Mouse (Mus musculus): Measurements from ENCODE around the gene Efcc1. TPM values are rescaled to one million over a fixed set of nuclear protein-coding genes. Genes with fewer than 3 reads are reported as not detected.
A peak's percentile ranks its signal among the peaks of the same experiment; 100 is the strongest.

The Efcc1 gene
- polyA plus RNA-seq, 1 experiment from 2014 or later = 0.42 TPM

DNA sequence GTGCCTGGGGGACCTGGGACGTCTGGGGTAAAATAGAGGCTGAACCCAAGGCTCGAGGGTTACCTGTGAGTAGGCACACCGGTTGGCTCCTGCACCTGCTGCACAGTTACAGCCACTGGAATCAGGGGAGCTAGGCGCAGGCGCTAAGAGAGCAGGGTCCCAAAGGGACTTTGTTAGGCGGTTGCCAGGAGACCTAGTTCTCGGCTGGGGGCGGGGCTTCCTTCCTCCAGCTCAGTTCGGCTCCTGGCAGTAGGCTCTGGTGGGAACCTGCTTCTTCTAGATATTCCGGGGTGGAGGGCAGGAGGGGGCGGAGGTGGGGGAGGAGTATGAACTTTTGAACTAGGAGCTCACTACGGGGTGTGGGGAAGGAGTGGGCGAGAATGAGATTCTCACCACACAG lies 8.0 kb upstream of the Efcc1 start:
- Histone ChIP-seq H3K4me3 (ENCODE audit: low read depth, low read length) (no peak overlapping the region), H3K9ac (replicated peaks) (no peak overlapping the region), H3K9me3 (ENCODE audit: low read length) (no peaks in the 10 kb centered on the region), H3K4me1 (ENCODE audit: insufficient read depth) (peaks cover 2% of the 10 kb centered on the region; the same call in 1 of the 2 replicates), H3K4me2 (ENCODE audit: low read depth, low read length) (no peak overlapping the region), H3K36me3 (replicated peaks; ENCODE audit: insufficient read depth, low read length) (no peaks in the 10 kb centered on the region), H3K27me3 (ENCODE audit: insufficient read depth, low read length) (no peaks in the 10 kb centered on the region), H3K27ac (ENCODE audit: low read depth) (no peak overlapping the region)
- TF ChIP-seq EP300 (IDR thresholded peaks at IDR 0.05; ENCODE audit: low read depth) (no peak), CTCF (IDR thresholded peaks at IDR 0.05; ENCODE audit: low read depth) (no peak)
- ATAC-seq (no peak), DNase-seq (no peak)
- WGBS (ENCODE audit: insufficient replicate concordance) = 11% methylated on average over 13 of the region's 13 CpGs

- TF ChIP-seq EP300 (IDR thresholded peaks at IDR 0.05; ENCODE audit: low read depth) (no peak), CTCF (IDR thresholded peaks at IDR 0.05; ENCODE audit: low read depth) (no peak)
- peaks cover 2% of the 10 kb centered on the region; the same call in 1 of the 2 replicates for H3K4me1 ChIP-seq (ENCODE audit: insufficient read depth)
- no peaks in the 10 kb centered on the region for H3K9me3 ChIP-seq (ENCODE audit: low read length)
- no peaks in the 10 kb centered on the region for H3K36me3 ChIP-seq (replicated peaks; ENCODE audit: insufficient read depth, low read length)
- H3K9ac ChIP-seq (replicated peaks) = no peak overlapping the region
- no peak for DNase-seq
- WGBS (ENCODE audit: insufficient replicate concordance) = 64% methylated on average over 7 of the region's 7 CpGs
- H3K27ac ChIP-seq (ENCODE audit: low read depth) = no peak overlapping the region
- no peak overlapping the region for H3K4me3 ChIP-seq (ENCODE audit: low read depth, low read length)
- no peak for ATAC-seq
- no peak overlapping the region for H3K4me2 ChIP-seq (ENCODE audit: low read depth, low read length)
- H3K27me3 ChIP-seq (ENCODE audit: insufficient read depth, low read length) = peaks cover 14% of the 10 kb centered on the region
Measured at GRCm38 (mm10) chr6:87725267-87725912, 5.3 kb upstream of the Efcc1 start.

- WGBS (ENCODE audit: insufficient replicate concordance) = 29% methylated on average over 3 of the region's 3 CpGs
- ATAC-seq (peak; percentile 27; the same call in 1 of the 2 replicates), DNase-seq (no peak)
- Histone ChIP-seq H3K9ac (replicated peaks) (no peak overlapping the region), H3K4me3 (ENCODE audit: low read depth, low read length) (no peak overlapping the region), H3K4me1 (ENCODE audit: insufficient read depth) (peaks cover 11% of the 10 kb centered on the region), H3K36me3 (replicated peaks; ENCODE audit: insufficient read depth, low read length) (no peaks in the 10 kb centered on the region), H3K9me3 (ENCODE audit: low read length) (no peaks in the 10 kb centered on the region), H3K4me2 (ENCODE audit: low read depth, low read length) (no peak overlapping the region), H3K27me3 (ENCODE audit: insufficient read depth, low read length) (peaks cover 41% of the 10 kb centered on the region), H3K27ac (ENCODE audit: low read depth) (no peak overlapping the region)
- no peak for TF ChIP-seq EP300 (IDR thresholded peaks at IDR 0.05; ENCODE audit: low read depth)
- no peak for TF ChIP-seq CTCF (IDR thresholded peaks at IDR 0.05; ENCODE audit: low read depth)
Measured at GRCm38 (mm10) chr6:87728102-87728501, 2.6 kb upstream of the Efcc1 start.

- 28% methylated on average over 13 of the region's 13 CpGs for WGBS (ENCODE audit: insufficient replicate concordance)
- peak overlapping the region; percentile 48; the same call in 1 of the 2 replicates for H3K4me3 ChIP-seq (ENCODE audit: low read depth, low read length)
- ATAC-seq = no peak
Measured at GRCm38 (mm10) chr6:87730141-87730540, 528 bp upstream of the Efcc1 start.

DNA sequence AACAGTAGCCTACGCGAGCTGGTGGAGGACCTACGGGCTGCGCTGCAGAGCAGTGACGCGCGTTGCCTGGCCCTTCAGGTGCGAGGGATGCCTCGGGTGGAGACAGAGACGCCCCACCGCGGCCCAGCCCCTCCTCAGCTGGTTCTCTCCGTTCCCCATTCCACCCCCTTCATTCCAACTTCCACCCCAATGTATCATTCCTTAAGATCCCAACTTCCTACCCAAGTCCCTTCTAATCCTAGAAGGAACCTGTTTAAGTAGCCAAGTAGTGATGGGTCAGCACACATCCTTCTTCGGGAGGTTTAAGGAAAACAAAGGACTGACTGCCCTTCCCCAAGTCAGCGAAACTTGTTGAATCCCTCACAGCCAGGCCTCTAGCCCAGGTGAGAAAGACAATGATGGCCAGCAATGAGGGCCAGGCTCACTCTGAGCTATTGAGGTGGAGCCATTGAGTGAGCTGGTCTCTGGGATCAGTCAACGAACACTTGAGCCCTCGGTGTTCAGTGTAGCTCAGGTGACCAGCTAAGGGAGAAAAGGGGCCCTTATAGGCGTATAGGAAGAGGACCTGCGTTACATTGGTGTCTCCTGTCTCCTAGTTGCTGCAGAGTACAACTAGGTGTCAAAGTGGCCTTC lies 910 bp downstream of the Efcc1 start:
- Histone ChIP-seq H3K27ac (ENCODE audit: low read depth) (no peak overlapping the region), H3K36me3 (replicated peaks; ENCODE audit: insufficient read depth, low read length) (no peaks in the 10 kb centered on the region), H3K27me3 (ENCODE audit: insufficient read depth, low read length) (peaks cover 47% of the 10 kb centered on the region), H3K9ac (replicated peaks) (no peak overlapping the region), H3K4me1 (ENCODE audit: insufficient read depth) (peaks cover 20% of the 10 kb centered on the region), H3K4me3 (ENCODE audit: low read depth, low read length) (peak overlapping the region; percentile 48), H3K4me2 (ENCODE audit: low read depth, low read length) (peak overlapping the region; percentile 76), H3K9me3 (ENCODE audit: low read length) (no peaks in the 10 kb centered on the region)
- ATAC-seq (no peak), DNase-seq (no peak)
- WGBS (ENCODE audit: insufficient replicate concordance) = 7% methylated on average over 19 of the region's 19 CpGs
- TF ChIP-seq CTCF (IDR thresholded peaks at IDR 0.05; ENCODE audit: low read depth) (no peak), EP300 (IDR thresholded peaks at IDR 0.05; ENCODE audit: low read depth) (no peak)

More at GRCm38 (mm10) chr6:87730141-87730540, 528 bp upstream of the Efcc1 start:
- Histone ChIP-seq H3K36me3 (replicated peaks; ENCODE audit: insufficient read depth, low read length) (no peaks in the 10 kb centered on the region), H3K4me1 (ENCODE audit: insufficient read depth) (peaks cover 20% of the 10 kb centered on the region), H3K9me3 (ENCODE audit: low read length) (no peaks in the 10 kb centered on the region), H3K27me3 (ENCODE audit: insufficient read depth, low read length) (peaks cover 47% of the 10 kb centered on the region), H3K4me2 (ENCODE audit: low read depth, low read length) (peak overlapping the region; percentile 76), H3K27ac (ENCODE audit: low read depth) (no peak overlapping the region), H3K9ac (replicated peaks) (no peak overlapping the region)
- TF ChIP-seq CTCF (IDR thresholded peaks at IDR 0.05; ENCODE audit: low read depth) (no peak), EP300 (IDR thresholded peaks at IDR 0.05; ENCODE audit: low read depth) (no peak)
- no peak for DNase-seq

DNA sequence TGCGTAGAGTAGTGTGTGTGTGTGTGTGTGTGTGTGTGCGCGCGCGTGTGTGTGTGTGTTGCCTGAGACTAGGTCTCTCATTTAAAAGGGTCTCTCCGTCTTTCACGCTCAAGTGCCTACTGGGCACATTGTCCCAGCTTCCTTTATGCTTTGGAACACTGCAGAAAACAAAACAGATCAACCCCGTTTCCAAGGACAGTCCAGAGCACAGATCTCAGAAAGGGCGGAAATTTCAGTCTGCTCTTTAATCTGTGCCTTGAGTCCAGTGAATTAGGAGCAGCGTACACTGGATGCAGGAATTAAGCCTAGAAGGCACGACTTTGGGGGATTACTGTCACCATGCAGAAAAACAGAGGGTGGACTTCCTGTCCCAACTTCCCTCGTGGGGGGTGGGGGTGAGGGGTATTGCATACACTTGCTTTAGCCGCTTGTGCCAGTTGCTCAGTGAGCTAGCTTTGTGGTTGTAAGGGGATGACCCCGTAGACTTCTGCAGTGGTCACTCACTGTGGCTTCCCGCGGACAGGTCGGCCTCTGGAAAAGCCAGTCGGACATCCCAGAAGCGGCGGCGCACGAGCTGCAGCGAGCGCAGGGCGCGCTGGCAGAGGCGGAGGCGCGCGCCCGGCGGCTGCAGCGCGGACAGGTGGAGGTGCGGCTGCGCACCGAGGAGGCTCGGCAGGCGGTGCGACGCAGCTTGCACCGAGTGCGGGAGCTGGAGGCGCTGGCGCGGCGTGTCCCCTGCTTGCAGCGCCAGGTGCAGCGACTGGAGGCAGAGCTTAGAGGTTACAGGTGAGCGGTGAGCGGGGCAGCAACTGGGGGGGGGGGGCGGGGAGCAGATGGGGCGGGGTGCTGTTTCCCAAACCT lies 1.7 kb downstream of the Efcc1 start:
- H3K27ac ChIP-seq (ENCODE audit: low read depth) = no peak overlapping the region
- H3K27me3 ChIP-seq (ENCODE audit: insufficient read depth, low read length) = peaks cover 47% of the 10 kb centered on the region
- DNase-seq = no peak
- H3K4me2 ChIP-seq (ENCODE audit: low read depth, low read length) = peak overlapping the region; percentile 76
- H3K4me3 ChIP-seq (ENCODE audit: low read depth, low read length) = peak overlapping the region; percentile 39
- WGBS (ENCODE audit: insufficient replicate concordance) = 6% methylated on average over 35 of the region's 53 CpGs
- no peaks in the 10 kb centered on the region for H3K36me3 ChIP-seq (replicated peaks; ENCODE audit: insufficient read depth, low read length)
- no peak for TF ChIP-seq EP300 (IDR thresholded peaks at IDR 0.05; ENCODE audit: low read depth)
- no peak for TF ChIP-seq CTCF (IDR thresholded peaks at IDR 0.05; ENCODE audit: low read depth)
- H3K4me1 ChIP-seq (ENCODE audit: insufficient read depth) = peaks cover 20% of the 10 kb centered on the region
- no peak for ATAC-seq
- no peaks in the 10 kb centered on the region for H3K9me3 ChIP-seq (ENCODE audit: low read length)
- H3K9ac ChIP-seq (replicated peaks) = no peak overlapping the region
